In the genomic region with DNA sequence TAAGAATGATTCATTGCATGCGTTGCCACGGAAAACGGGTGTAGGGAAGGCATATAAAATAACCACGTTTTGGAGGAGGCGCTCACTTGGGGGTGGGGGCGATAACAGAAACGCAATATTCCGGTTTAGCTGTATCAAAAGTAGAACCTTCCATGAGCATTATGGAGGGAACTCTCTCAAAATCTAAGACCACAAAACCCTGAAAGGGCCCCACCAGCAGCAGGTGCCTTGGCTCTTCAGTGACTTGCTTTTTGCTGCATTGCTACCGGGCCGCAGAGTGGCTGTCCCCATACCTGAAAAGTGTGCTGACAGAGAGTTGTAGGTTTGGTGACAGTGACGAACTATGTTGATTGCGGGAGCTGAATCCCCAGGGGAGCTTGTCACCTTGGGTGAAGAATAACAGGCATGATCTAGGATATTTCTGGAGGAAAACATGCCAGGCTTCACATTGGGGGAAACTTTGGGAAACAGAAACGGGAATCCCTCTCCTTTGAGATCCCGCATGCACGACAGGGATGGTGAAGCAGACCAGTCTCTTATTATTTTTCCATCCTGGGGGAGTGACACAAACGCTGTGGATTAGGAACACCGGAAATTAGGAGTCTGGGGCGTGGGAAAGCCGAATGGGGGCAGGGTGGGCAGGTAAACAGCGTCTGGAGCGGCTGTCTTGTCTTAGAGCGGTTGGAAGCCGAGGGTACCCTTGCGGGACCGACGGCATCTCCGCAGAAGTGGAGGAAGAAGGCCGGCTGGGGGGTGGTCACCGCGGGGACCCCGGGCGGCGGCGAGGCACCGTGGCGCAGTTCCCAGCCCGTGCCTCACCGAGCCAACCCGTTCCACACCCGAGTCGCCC, we compare ENCODE assay signal across 8 mouse cellular contexts. TPM values are rescaled to one million over a fixed set of nuclear protein-coding genes. Genes with fewer than 3 reads are reported as not detected.
DNase-seq lines count a peak whose midpoint lies in the region; ATAC-seq and TF ChIP-seq lines count a peak whose summit lies in the region.

No protein-coding gene starts in this region.

- DNase-seq in spleen, adult 2 months (ENCODE audit: low read depth in 1 of 2, low spot score in 2 of 2), result no peak
- no peak for DNase-seq in spleen, adult 12 weeks (ENCODE audit: low spot score)
- peak; percentile 47 to 60 for DNase-seq in cerebellum, postnatal 10 days
- DNase-seq in frontal cortex, postnatal 36 days (ENCODE audit: low spot score in 2 of 2), result peak; percentile 51 to 58
- peak; percentile 61 for DNase-seq in kidney, adult 9 months
- DNase-seq in thymus, postnatal 14 days, result peak; percentile 50

- no peaks in the 10 kb centered on the region for H3K36me3 ChIP-seq in spleen, adult 2 months (ENCODE audit: control insufficient read depth, insufficient read depth, low read length)
- H3K36me3 ChIP-seq in liver, embryonic 12.5 days, result no peaks in the 10 kb centered on the region
- no peaks in the 10 kb centered on the region for H3K36me3 ChIP-seq in neural tube, embryonic 12.5 days

- H3K4me3 ChIP-seq in spleen, adult 2 months (ENCODE audit: extremely low read depth, insufficient read depth, insufficient read length), result peak overlapping the region; percentile 78
- peak overlapping the region; percentile 91 for H3K4me3 ChIP-seq in liver, embryonic 12.5 days
- peak overlapping the region; percentile 85 for H3K4me3 ChIP-seq in neural tube, embryonic 12.5 days

- no peaks in the 10 kb centered on the region for H3K9me3 ChIP-seq in liver, embryonic 12.5 days (replicated peaks)
- H3K9me3 ChIP-seq in neural tube, embryonic 12.5 days, result no peaks in the 10 kb centered on the region

- peak overlapping the region; percentile 46; the same call in 1 of the 2 replicates for H3K27ac ChIP-seq in spleen, adult 2 months (ENCODE audit: insufficient read depth, low read length)
- H3K27ac ChIP-seq in liver, embryonic 12.5 days, result peak overlapping the region; percentile 96
- H3K27ac ChIP-seq in neural tube, embryonic 12.5 days, result peak overlapping the region; percentile 91

- H3K9ac ChIP-seq in liver, embryonic 12.5 days, result peak overlapping the region; percentile 96
- peak overlapping the region; percentile 94 for H3K9ac ChIP-seq in neural tube, embryonic 12.5 days

- no peak for TF ChIP-seq CTCF in spleen, adult 2 months (IDR thresholded peaks at IDR 0.05; ENCODE audit: extremely low read depth, insufficient read depth, insufficient read length, insufficient replicate concordance)

- no peaks in the 10 kb centered on the region; the same call in 1 of the 2 replicates for H3K4me1 ChIP-seq in spleen, adult 2 months (ENCODE audit: control insufficient read depth, insufficient read depth, insufficient read length)
- peaks cover 32% of the 10 kb centered on the region for H3K4me1 ChIP-seq in liver, embryonic 12.5 days
- H3K4me1 ChIP-seq in neural tube, embryonic 12.5 days, result peaks cover 24% of the 10 kb centered on the region

- H3K4me2 ChIP-seq in liver, embryonic 12.5 days, result peak overlapping the region; percentile 90
- peak overlapping the region; percentile 87 for H3K4me2 ChIP-seq in neural tube, embryonic 12.5 days (replicated peaks)

- H3K27me3 ChIP-seq in spleen, adult 2 months (ENCODE audit: control insufficient read depth, insufficient read depth, low read length), result peaks cover 22% of the 10 kb centered on the region
- H3K27me3 ChIP-seq in liver, embryonic 12.5 days (replicated peaks), result peaks cover 5% of the 10 kb centered on the region; the same call in 1 of the 2 replicates
- H3K27me3 ChIP-seq in neural tube, embryonic 12.5 days (replicated peaks), result no peaks in the 10 kb centered on the region

- ATAC-seq in liver, embryonic 12.5 days, result peak; percentile 7
- ATAC-seq in neural tube, embryonic 12.5 days (ENCODE audit: low FRiP score, low read depth), result peak; percentile 7; the same call in 1 of the 2 replicates

- no peak for TF ChIP-seq POLR2A in spleen, adult 2 months (IDR thresholded peaks at IDR 0.05; ENCODE audit: low read depth, low read length)

- 7% methylated on average over 41 of the region's 41 CpGs for WGBS in spleen, adult 2 months
- WGBS in liver, embryonic 12.5 days (ENCODE audit: insufficient replicate concordance), result 10% methylated on average over 41 of the region's 41 CpGs
- 5% methylated on average over 41 of the region's 41 CpGs for WGBS in neural tube, embryonic 12.5 days

RNA-seq across cellular contexts. Expression of gene Cdc42bpa, which starts 1.2 kb away (rescaled TPM):
- 2.8 and 3.6 TPM in 2 replicates for polyA plus RNA-seq in spleen, adult 2 months (2012; rRNA removed)
- 13.5 and 13.8 TPM in 2 replicates for polyA plus RNA-seq in liver, embryonic 12.5 days (2016; fragmentation: Nextera tagmentation; extraction: Ambion mirVana)
- polyA plus RNA-seq in neural tube, embryonic 12.5 days (2016; fragmentation: Nextera tagmentation; extraction: Ambion mirVana), result 17.8 and 19.1 TPM in 2 replicates

Comparison
In these comparisons a context has a peak if more than half of its experiments do, and no peak if none do; other contexts are left out.
1. DNase-seq: peak in cerebellum, postnatal 10 days (2 of 2), frontal cortex, postnatal 36 days (2 of 2), kidney, adult 9 months (single experiment) and thymus, postnatal 14 days (single experiment); none in spleen, adult 2 months (0 of 2) and spleen, adult 12 weeks (single experiment).
2. H3K27ac ChIP-seq: peak in every context shown above with its lines; median percentile 96 in liver, embryonic 12.5 days; 91 in neural tube, embryonic 12.5 days; 46 in spleen, adult 2 months.
3. Peak in every context shown above with its lines, with median percentiles within 50 percentile points of each other: H3K4me3 ChIP-seq.